8 mouse cellular contexts compared by ENCODE assay signal in genomic region chr6:13678349-13678748, GRCm38 (mm10). TPM values are rescaled to one million over a fixed set of nuclear protein-coding genes. Genes with fewer than 3 reads are reported as not detected.
A peak's percentile ranks its signal among the peaks of the same experiment; 100 is the strongest.
DNase-seq lines count a peak whose midpoint lies in the region; ATAC-seq and TF ChIP-seq lines count a peak whose summit lies in the region.

No protein-coding gene starts in this region.

- no peak for TF ChIP-seq CTCF in layer of hippocampus, adult 2 months (conservative IDR thresholded peaks at IDR 0.05)
- no peak for TF ChIP-seq CTCF in hindbrain, postnatal 0 days (IDR thresholded peaks at IDR 0.05; ENCODE audit: low read depth)

- H3K9ac ChIP-seq in embryonic facial prominence, embryonic 12.5 days: 0 out of 2 replicates have a peak overlapping the region, but pooled peaks have one; percentile 27
- 0 out of 2 replicates have a peak overlapping the region, but pooled peaks have one; percentile 15 for H3K9ac ChIP-seq in hindbrain, postnatal 0 days (replicated peaks; ENCODE audit: low read length)
- peak overlapping the region; percentile 40 for H3K9ac ChIP-seq in midbrain, embryonic 16.5 days (ENCODE audit: low read depth, low read length)

- DNase-seq in layer of hippocampus, adult 2 months (ENCODE audit: low spot score in 2 of 2): no peak
- DNase-seq in layer of hippocampus, adult 9-11 months: no peak
- DNase-seq in hindbrain, postnatal 0 days (ENCODE audit: low spot score): no peak
- DNase-seq in layer of hippocampus, adult 11-12 months (ENCODE audit: low spot score): no peak
- no peak for DNase-seq in embryo, embryonic 10 days (ENCODE audit: low spot score)
- DNase-seq in layer of hippocampus, adult 18-20 months (ENCODE audit: low spot score in 2 of 2): no peak

- no peak for ATAC-seq in embryonic facial prominence, embryonic 12.5 days (ENCODE audit: insufficient number of reproducible peaks, insufficient read depth, low FRiP score, low TSS enrichment)
- ATAC-seq in hindbrain, postnatal 0 days: no peak
- ATAC-seq in midbrain, embryonic 16.5 days: no peak

- H3K27ac ChIP-seq in layer of hippocampus, adult 2 months: peak overlapping the region; percentile 84
- H3K27ac ChIP-seq in embryonic facial prominence, embryonic 12.5 days: peak overlapping the region; percentile 65; the same call in 1 of the 2 replicates
- no peak overlapping the region; the same call in 1 of the 2 replicates for H3K27ac ChIP-seq in hindbrain, postnatal 0 days
- H3K27ac ChIP-seq in midbrain, embryonic 16.5 days (ENCODE audit: low read length): peak overlapping the region; percentile 58; the same call in 1 of the 2 replicates

- H3K27me3 ChIP-seq in embryonic facial prominence, embryonic 12.5 days: no peaks in the 10 kb centered on the region
- H3K27me3 ChIP-seq in hindbrain, postnatal 0 days (ENCODE audit: insufficient read depth, low read length): no peaks in the 10 kb centered on the region
- no peaks in the 10 kb centered on the region for H3K27me3 ChIP-seq in midbrain, embryonic 16.5 days (ENCODE audit: control insufficient read depth, insufficient read depth, low read depth, low read length)

- peak overlapping the region; percentile 75 for H3K4me2 ChIP-seq in embryonic facial prominence, embryonic 12.5 days (replicated peaks)
- H3K4me2 ChIP-seq in hindbrain, postnatal 0 days (ENCODE audit: low read depth, low read length): peak overlapping the region; percentile 83
- peak overlapping the region; percentile 69 for H3K4me2 ChIP-seq in midbrain, embryonic 16.5 days (ENCODE audit: low read length)

- H3K36me3 ChIP-seq in embryonic facial prominence, embryonic 12.5 days: no peaks in the 10 kb centered on the region
- H3K36me3 ChIP-seq in hindbrain, postnatal 0 days (ENCODE audit: insufficient read depth, low read length): no peaks in the 10 kb centered on the region
- H3K36me3 ChIP-seq in midbrain, embryonic 16.5 days (ENCODE audit: control insufficient read depth, insufficient read depth, low read length): no peaks in the 10 kb centered on the region

- H3K4me3 ChIP-seq in layer of hippocampus, adult 2 months: peak overlapping the region; percentile 98
- peak overlapping the region; percentile 66 for H3K4me3 ChIP-seq in embryonic facial prominence, embryonic 12.5 days
- peak overlapping the region; percentile 99 for H3K4me3 ChIP-seq in hindbrain, postnatal 0 days (ENCODE audit: low read length)
- peak overlapping the region; percentile 82 for H3K4me3 ChIP-seq in midbrain, embryonic 16.5 days (ENCODE audit: low read depth, low read length)

- H3K4me1 ChIP-seq in embryonic facial prominence, embryonic 12.5 days: no peaks in the 10 kb centered on the region
- H3K4me1 ChIP-seq in hindbrain, postnatal 0 days (ENCODE audit: insufficient read depth, low read length): no peaks in the 10 kb centered on the region
- H3K4me1 ChIP-seq in midbrain, embryonic 16.5 days (ENCODE audit: control insufficient read depth, insufficient read depth, low read length): peaks cover 16% of the 10 kb centered on the region

- 18% methylated on average over 5 of the region's 5 CpGs for WGBS in embryonic facial prominence, embryonic 12.5 days
- WGBS in hindbrain, postnatal 0 days: 23% methylated on average over 5 of the region's 5 CpGs
- 14% methylated on average over 5 of the region's 5 CpGs for WGBS in midbrain, embryonic 16.5 days

- no peaks in the 10 kb centered on the region for H3K9me3 ChIP-seq in embryonic facial prominence, embryonic 12.5 days
- no peaks in the 10 kb centered on the region for H3K9me3 ChIP-seq in hindbrain, postnatal 0 days (ENCODE audit: low read length)
- no peaks in the 10 kb centered on the region for H3K9me3 ChIP-seq in midbrain, embryonic 16.5 days (replicated peaks; ENCODE audit: control insufficient read depth, low read length, poor library complexity, severe bottlenecking)

RNA-seq across cellular contexts. Expression of gene Bmt2, which starts 0.6 kb away (rescaled TPM):
- 10 to 100 TPM; 21.5 to 22.4 TPM for total RNA-seq in layer of hippocampus, adult 2 months (2021)
- polyA plus RNA-seq in embryonic facial prominence, embryonic 12.5 days (2016; fragmentation: Nextera tagmentation; extraction: Ambion mirVana): 20.1 and 23.6 TPM in 2 replicates
- total RNA-seq in hindbrain, postnatal 0 days (2014; rRNA removed): 19.4 and 20.6 TPM in 2 replicates
- polyA plus RNA-seq in hindbrain, postnatal 0 days (2015; fragmentation: Nextera tagmentation; extraction: Ambion mirVana): 11.2 and 11.8 TPM in 2 replicates
- polyA plus RNA-seq in midbrain, embryonic 16.5 days (2015; fragmentation: Nextera tagmentation; extraction: Ambion mirVana): 19.7 and 22.4 TPM in 2 replicates
- 10 to 100 TPM; 22.5 to 23.3 TPM for total RNA-seq in layer of hippocampus, adult 18-20 months (2021)
